Mouse (Mus musculus) adrenal gland, adult (tissue): ENCODE results near the gene Tspan17.

ENCODE experiments used
- DNase-seq, 2 experiments: peaks; one replicate each; pipeline ENCODE4 v3.0.0; 2022 to 2023; ENCODE audit warnings: low spot score in 1 of 2; ENCODE audit not compliant: inconsistent age in 2 of 2

Tspan17 gene

DNA sequence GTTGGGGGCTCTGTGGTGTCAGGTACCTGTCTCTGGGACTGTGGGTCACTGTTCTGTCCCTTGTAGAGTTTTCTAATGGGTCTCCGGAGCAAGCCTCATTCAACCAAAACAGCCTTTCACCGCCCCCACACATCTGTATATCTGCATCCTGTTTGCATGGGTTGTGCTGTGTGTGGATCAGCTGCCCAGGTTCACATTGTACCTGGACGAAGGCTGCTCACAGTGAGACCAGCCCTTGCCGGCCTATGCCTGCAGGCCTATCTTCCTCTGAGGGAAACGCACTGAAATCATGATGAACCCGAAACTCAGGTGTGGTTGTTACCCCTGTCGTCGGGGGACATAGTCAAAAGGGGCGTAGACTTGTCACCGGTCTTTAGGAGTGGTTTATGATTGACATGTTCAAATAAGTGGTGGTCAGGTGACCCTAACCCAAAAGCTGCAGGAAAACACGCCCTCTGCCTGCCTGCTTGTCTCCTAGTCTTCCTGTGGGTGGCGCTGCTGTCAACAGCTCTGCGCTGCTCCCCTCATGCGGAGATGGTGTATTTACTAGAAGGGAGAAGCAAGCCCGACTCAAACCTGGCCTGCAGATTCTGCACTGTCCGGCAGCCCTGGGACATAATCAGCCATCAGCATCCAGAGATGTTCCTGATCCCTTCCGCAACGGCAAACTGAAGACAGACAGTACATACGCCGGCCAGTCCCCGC is 16.1 kb downstream of the Tspan17 start:
- DNase-seq: no peak

DNA sequence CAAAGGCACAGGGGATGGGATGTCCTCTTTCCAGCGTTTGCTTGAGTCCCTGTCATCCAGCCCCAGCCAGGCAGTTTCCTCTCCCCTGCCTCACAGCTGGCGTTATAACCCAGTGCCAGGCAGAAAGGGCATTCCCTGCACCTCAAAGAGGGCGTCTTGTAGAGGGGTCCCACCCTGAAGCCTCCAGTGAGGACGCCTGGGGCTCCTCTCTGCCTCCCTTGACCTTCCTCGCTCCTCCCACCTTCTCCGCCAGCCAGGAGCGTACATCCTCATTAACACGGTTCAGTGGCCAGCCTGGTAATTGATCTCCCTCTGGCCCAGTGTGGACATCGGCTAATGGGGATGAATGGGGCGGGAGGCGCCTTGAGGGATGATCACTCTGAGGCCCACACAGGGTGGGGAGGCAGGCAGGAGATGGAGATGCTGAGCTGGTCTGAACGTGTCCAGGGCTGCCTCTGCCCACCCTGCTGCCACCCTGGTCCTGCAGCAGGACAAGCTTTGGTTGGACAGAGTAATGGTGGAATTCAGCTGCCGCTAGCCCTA is 17.3 kb downstream of the Tspan17 start:
- no peak for DNase-seq

DNA sequence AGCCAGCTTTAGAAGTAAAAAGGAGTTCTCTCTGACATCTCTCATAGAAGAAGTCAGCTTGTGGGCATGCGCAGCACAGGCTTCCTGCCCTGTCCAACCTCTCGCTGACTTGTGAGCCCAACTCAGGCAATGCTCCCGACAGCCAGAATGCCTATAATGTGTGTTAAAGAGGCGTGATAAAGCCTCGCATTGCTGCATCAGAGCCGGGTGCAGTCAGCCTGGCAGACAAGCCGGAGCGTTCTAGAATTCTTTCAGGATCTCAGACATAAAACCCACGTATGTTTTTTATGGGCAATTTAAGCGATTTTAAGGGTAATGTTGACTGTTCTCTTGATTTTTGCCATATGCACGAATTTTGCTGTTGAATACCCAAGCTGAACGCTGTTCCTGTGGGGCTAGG is 18.9 kb downstream of the Tspan17 start:
- DNase-seq: no peak

DNA sequence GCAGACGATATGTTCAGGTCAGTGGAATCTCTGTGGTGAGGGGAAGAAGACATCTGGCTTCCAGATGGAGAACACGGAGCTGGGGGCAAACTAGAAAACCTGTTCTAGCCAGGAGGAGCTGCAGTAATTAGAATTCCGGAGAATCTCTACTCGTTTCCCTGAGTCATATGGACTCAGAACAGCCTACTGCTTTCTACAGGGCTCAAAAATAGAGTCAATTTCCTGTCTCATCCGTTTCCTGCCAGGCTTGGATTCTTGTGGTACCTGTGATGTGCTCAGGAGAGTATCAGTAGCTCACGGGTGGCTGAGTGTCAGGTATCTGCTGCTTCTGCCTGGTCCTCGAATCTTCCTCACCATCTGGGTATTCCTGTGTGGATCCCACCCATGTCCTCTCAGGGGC is 22.3 kb downstream of the Tspan17 start:
- DNase-seq: no peak

DNA sequence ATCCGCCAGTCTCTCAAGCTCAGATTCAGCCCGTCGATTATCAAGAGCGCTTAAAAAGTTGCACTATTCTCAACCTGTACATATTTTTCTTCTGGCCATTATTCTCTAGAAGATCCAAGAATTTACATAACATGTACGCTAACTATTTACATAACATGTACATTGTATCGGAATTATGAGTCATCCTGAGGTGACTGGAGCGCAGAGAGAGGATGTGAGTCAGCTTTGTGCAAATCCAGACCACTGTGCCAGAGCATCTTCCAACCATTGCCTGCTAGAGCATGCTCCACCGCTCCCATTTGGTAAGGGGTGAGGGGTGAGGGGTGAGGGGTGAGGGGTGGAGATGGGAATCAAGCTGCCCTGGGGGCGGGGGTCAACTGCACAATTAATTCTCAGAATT is 24.2 kb downstream of the Tspan17 start:
- DNase-seq: no peak

DNA sequence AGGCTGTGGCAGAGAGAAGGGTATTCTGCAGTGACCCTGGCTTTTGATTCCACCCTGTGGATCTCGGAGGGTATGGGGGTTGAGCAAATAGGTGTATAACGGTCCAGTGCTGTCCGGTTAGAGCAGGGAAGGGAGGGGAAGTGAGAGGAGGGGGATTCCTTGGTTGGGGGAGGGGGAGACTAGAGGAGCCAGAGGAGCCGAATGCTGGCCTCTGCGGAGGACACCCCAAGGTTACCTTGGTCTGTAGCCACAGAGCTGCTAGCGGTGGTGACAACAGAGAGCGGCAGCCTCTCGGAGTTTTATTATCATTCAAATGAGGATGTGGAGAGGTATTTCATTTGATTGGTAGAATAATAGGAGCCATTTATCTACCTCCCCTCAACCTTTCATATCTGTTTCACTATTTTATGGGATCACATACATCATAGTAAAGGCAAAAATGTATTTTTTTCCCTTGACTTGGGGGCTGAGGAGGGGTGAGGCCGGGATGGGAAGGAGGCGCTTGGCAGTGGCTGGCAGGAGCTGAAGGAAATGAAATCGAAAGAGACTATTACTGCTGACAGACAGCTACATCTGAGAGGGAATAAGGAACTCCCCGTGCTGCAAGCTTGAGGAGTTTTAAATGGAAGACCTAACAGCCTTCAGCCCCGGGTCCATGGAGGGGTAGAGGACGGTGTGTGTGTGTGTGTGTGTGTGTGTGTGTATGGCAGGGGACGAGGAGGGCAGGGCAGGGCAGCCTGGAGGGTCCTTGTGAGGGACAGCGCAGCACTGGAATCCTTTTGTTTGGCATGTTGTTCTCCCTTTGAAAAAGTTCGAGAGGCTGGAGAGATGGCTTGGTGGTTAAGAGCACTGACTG is 29.4 kb downstream of the Tspan17 start:
- no peak for DNase-seq

DNA sequence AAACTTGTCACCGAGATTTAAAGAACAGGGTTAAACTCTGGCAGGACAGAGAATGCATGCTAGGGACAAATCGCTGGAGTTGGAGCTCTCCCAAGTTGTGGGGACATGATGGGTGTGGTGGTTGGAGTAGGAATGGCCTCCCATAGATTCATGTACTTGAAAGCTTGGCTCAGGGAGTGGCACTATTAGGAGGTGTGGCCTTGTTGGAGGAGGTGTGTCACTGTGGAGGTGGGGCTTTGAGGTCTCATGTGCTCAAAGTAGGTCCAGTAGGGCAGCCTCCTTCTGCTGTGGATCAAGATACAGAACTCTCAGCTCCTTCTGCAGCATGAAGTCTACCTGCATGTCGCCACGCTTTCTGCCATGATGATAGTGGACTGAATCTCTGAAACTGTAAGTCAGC is 31.9 kb downstream of the Tspan17 start:
- no peak for DNase-seq

DNA sequence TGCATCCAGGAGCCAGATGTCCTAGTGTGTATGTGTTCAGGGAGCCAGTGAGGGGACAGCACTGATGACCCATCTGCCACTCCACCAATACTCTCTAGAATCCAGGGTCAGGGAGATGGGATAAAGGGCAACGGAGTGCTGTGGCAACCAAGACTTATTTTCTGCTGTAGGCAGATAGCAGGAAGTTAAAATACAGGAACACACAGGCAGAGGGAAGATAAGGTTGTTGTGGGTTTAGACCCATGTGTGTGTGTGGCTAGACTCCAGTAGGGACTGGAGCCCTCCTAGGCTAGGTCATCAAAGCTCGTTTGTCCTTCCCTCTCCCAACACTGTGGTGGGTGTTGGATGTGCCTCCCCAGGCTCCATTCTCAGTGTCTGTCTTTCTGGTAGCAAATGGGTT is 32.8 kb downstream of the Tspan17 start:
- no peak for DNase-seq

DNA sequence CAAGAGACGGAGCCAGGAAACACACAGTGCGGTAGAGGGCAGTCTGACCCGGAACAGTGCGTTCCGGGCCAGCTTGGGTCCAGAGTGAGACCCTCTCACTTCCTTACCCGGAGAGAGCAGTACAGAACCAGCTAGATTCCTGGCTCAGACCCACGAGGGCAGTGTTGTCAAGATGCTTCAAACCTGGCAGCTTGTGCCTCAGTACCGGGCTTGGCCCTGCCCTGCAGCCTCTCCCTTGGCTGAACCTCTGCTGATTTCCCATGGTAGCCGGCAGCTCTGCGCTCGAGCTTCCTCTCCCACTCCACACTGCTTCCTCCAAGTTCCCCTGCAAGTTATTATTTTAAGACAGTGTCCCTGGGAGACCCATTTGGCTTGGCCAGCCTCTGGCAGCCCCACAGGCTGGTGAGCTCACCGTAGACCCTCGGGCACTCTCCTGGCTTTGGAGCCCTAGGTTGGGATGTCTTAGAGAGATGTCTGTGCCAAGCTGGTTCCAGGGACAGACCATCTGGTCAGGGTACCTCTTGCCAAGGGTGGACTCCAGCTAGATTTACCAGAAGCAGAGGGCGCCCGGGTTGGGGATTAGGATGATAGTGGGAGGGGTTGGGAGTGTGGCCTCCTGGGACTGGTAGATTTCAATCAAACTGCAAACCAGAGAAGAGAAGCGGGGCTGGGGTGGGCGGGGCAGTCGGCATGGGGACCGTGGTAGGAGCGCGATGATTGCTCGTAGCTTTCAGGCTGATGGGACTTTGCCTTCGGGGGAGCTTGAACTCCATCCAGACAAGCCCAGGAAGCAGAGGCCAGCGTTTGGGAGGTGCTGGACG is 35.1 kb downstream of the Tspan17 start:
- DNase-seq: peak; percentile 18 to 44

DNA sequence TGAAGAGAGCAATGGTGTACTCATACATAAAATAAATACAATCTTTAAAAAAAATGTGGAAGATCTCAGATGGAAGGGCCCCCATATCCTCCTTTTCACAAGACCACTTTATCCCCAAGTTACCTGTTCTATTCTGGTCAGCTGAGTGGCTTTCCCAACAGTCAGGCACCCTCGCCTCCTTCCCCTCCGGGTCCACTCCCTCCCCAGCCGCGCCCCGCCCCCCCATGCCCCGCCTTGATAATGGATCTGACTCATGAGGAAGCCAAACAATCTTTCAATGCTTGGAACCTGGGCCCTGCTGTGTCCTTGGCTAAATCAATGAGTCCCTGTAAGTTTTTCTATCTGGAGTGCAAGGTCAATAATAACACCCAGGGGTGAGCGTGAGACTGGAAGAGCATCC is 38.8 kb downstream of the Tspan17 start:
- no peak for DNase-seq

DNA sequence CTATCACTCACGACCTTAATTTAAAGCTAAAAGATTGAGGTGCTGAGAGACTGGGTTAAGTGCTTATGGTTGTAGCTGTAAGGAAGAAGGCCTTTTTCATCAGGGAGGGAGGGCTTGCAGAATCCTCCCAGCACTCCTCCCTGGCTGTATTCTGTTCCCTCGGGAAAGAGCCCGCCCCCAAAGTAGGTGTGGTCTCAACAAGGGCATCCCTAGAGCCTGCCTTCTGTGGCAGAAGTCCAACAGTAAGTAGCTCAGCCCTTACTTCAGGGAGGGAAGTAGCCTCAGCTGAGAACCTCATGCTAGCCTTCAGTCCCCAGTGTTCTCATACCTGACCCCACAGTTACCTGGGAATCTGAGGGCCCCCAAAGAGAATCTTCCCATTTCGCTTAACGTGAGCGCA is 39.3 kb downstream of the Tspan17 start:
- peak in 1 of 2 experiments; percentile 56 for DNase-seq

DNA sequence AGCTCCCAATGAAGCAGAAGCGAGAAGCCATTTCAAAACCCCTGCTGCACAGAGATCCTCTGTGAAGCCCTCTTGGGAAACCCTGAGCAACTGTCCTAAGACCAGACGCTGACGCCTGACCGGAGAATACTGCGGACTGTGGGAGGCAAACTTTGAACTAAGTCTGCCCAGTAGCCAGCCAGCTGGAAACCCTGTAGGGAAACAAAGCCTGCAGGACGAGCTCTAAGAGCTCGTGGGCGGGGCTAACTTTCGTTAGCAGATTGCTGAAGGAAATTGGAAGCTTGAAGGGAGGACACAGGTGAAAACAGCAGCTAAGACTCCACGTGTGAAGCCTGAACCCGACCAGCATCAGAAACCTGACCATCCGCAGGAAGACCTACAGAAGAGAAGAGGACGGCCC is 40.3 kb downstream of the Tspan17 start:
- DNase-seq: no peak

DNA sequence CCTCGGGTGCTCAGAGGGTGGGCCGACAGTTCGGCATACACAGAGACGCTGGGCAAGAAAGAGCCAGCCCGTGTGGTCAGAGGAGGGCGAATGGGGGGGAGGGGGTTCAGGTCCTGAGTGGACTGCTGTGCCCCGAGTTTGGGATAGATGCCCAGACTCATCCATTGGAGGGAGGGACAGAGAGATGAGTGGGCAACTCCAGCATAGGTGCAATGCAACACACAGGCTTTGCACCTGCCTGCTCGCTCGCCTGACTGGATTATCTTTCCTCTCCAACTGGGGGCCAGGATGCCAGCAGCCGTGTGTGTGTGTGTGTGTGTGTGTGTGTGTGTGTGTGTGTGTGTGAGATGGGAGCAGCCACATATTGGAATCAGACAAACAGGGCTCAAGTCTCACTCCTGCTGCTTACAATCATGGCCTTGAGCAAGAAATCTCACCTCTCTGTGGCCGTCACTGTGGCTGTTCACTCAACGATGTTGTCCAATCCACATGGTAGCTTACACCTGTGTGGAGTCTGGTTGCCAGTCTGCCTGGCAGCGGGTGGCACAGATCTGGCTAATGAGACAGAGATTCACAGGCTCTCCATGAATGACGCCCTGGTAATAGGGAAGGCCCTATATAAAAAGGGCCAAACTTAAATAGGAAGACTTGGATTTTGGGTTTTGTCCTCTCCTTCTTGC is 47.3 kb downstream of the Tspan17 start:
- DNase-seq: peak in 1 of 2 experiments; percentile 15

DNA sequence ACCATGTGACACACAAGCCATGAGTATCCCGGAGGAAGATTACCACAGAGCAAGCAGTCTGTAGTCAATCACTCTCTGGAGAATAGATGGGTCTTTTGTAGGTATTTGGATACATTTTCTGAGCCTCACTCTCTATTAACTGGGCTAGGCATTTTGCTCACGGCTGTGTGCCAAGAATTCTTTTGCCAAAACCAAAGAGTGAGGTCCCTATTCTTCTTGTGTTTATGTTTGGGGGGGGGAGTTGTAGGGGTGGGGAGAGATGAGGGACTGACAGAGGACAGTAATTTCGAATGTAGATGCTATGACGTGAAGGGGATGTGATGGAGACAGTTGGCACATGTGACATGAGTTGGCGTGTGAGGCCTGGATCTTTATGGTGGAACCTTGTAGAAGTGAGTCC is 47.9 kb downstream of the Tspan17 start:
- DNase-seq: no peak

DNA sequence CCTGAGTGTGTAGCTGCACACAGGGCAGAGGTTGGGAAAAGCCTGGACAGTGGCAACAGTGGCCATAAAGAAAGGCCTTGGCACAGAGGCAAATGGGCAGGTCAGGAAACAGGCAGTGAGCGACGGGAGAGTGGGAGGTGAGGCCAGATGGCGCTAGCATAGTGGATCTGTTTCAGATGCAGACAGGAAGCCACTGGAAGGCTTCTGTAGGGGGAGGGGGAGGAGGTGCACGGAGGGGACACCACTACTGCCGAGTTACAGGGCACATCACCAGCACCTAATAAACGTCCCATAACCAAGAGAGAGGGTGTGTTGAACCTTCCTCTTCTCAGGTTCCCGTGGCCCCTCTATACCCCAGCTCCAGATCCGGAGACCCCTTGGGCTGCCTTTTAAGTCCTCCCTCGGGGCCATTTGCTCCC is 48.3 kb downstream of the Tspan17 start:
- peak in 1 of 2 experiments; percentile 27 for DNase-seq

DNA sequence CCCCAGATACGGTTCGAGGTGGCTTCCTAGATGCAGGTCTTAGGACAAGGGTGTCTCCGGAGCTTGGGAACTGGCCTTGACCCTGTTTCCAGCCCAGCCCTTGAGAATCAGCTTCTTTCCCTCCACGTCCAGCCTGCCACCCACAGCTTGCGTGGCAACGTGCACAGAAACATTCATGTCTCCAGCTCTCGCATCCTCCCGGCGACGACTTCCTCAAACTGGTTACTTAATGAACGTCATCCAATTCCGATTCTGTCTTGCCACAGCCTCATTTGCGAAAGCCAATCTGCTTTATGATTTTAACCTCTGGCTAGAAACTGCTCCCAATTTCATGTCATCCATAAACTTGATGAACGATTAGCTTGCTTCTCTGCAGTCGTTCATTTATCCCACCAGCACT is 49.4 kb downstream of the Tspan17 start:
- no peak for DNase-seq

DNA sequence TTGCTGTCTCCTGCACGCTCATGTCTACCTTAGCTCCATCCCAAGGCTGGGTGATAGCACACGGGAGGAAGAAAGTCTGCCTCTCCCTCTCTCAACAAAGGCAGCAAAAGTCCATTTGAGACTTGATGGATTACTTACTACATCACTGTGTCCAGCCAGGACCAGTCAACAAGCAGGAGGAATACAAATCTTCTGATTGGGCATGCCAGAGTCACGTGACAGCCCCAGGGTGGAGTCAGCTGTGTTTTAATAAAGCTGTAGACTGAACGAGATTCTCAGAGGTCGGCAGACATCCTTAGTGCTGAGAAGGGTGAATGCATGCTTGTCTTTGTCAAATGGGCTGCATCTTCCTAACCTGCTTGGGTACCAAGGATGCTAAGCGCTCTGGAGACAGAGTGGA is 50.0 kb downstream of the Tspan17 start:
- no peak for DNase-seq

DNA sequence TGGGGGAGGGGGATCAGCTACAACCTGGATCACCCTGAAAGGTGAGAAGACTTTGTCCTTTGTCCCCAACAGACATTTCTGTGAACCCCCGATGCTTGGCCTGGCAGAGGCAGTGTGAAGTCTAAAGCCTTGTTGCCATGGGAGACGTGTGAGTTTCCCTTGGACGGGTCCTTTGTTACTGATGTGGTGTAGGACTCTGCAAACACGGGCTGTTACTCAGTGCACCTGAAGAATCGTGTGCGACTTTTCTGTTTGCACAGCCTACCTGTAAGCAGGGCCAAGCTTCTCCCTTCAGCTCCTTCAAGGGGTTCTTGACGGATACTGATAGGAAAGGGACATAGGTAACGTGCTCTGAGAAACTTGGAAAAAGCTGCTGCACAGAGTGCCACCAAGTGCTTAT is 55.4 kb downstream of the Tspan17 start:
- DNase-seq: no peak
